Mouse (Mus musculus) MEL (cell line): ENCODE results near the gene Bcl11b. TPM values are rescaled to one million over a fixed set of nuclear protein-coding genes. Genes with fewer than 3 reads are reported as not detected.

Experiments
- DNase-seq: peaks from one replicate; pipeline ENCODE4 v3.0.0; 2011; ENCODE audit warnings: low read depth, low spot score
- H3K27ac ChIP-seq: 2 replicates; pipeline ENCODE4 v1.5.1; 2012; ENCODE audit warnings: low read depth, mild to moderate bottlenecking, control low read depth, low read length, moderate library complexity; ENCODE audit not compliant: control insufficient read depth
- H3K27me3 ChIP-seq, 2 experiments: fragments of 150-350 bp in 1 of 2; sonication (generic) in 1 of 2; 2 replicates each; pipeline ENCODE4 v1.6.1; 2012; ENCODE audit warnings: low read length in 2 of 2, mild to moderate bottlenecking in 2 of 2, improper control_type of control experiment in 1 of 2, moderate library complexity in 1 of 2; ENCODE audit not compliant: insufficient read depth in 2 of 2, control insufficient read depth in 1 of 2
- H3K36me3 ChIP-seq, 2 experiments: 2 replicates each; pipeline ENCODE4 v1.6.1; 2012 to 2014; ENCODE audit warnings: low read length in 2 of 2, improper control_type of control experiment in 1 of 2, inconsistent platforms in 1 of 2, mild to moderate bottlenecking in 1 of 2; ENCODE audit not compliant: insufficient read depth in 2 of 2, control insufficient read depth in 1 of 2
- H3K4me1 ChIP-seq, 2 experiments: fragments of 150-350 bp in 1 of 2; sonication (generic) in 1 of 2; 2 replicates each; pipeline ENCODE4 v1.6.1; 2012; ENCODE audit warnings: low read length in 2 of 2, improper control_type of control experiment in 1 of 2, mild to moderate bottlenecking in 1 of 2; ENCODE audit not compliant: insufficient read depth in 2 of 2, control insufficient read depth in 1 of 2
- H3K4me3 ChIP-seq, 2 experiments: fragments of 150-350 bp in 1 of 2; sonication (generic) in 1 of 2; 2 replicates each; pipeline ENCODE4 v1.5.1; 2012; ENCODE audit warnings: low read depth in 2 of 2, low read length in 2 of 2, mild to moderate bottlenecking in 2 of 2, moderate library complexity in 2 of 2, control low read depth in 1 of 2, improper control_type of control experiment in 1 of 2; ENCODE audit not compliant: control insufficient read depth in 1 of 2, insufficient read depth in 1 of 2
- H3K79me2 ChIP-seq: 2 replicates; pipeline ENCODE4 v1.6.1; 2012; ENCODE audit warnings: mild to moderate bottlenecking, low read length, moderate library complexity; ENCODE audit not compliant: control insufficient read depth, poor library complexity, insufficient read depth
- H3K9ac ChIP-seq: 2 replicates; pipeline ENCODE4 v1.6.1; 2012; ENCODE audit warnings: low read depth, mild to moderate bottlenecking, control low read depth, low read length, moderate library complexity; ENCODE audit not compliant: control insufficient read depth, poor library complexity, severe bottlenecking
- H3K9me3 ChIP-seq: fragments of 150-350 bp; sonication (generic); replicated peaks from 2 replicates; pipeline ENCODE4 v1.6.1; 2012; ENCODE audit warnings: mild to moderate bottlenecking, low read length, improper control_type of control experiment, moderate library complexity; ENCODE audit not compliant: insufficient read depth
- CHD1 ChIP-seq: IDR thresholded peaks from 2 replicates; pipeline ENCODE4 v1.6.1; 2012; ENCODE audit warnings: low read depth, mild to moderate bottlenecking, inconsistent platforms, low read length, improper control_type of control experiment
- CHD2 ChIP-seq: IDR thresholded peaks from 2 replicates; pipeline ENCODE4 v1.6.1; 2011; ENCODE audit warnings: low read length, improper control_type of control experiment
- E2F4 ChIP-seq: IDR thresholded peaks from 2 replicates; pipeline ENCODE4 v1.6.1; 2011; ENCODE audit warnings: low read depth, low read length, improper control_type of control experiment, borderline replicate concordance
- ELF1 ChIP-seq: IDR thresholded peaks from 2 replicates; pipeline ENCODE4 v1.6.1; 2014; ENCODE audit warnings: low read depth, mild to moderate bottlenecking, inconsistent platforms, low read length, improper control_type of control experiment, moderate library complexity
- GABPA ChIP-seq: IDR thresholded peaks from 2 replicates; pipeline ENCODE4 v1.6.1; 2012; ENCODE audit warnings: low read depth, mild to moderate bottlenecking, inconsistent platforms, low read length, improper control_type of control experiment, moderate library complexity
- KAT2A ChIP-seq: conservative IDR thresholded peaks from 2 replicates; pipeline ENCODE4 v1.6.1; 2012; ENCODE audit warnings: low read depth, low read length, improper control_type of control experiment, inconsistent platforms
- MAFK ChIP-seq: IDR thresholded peaks from 2 replicates; pipeline ENCODE4 v1.6.1; 2011; ENCODE audit warnings: low read depth, mild to moderate bottlenecking, low read length, improper control_type of control experiment, borderline replicate concordance
- MAZ ChIP-seq: IDR thresholded peaks from 2 replicates; pipeline ENCODE4 v1.6.1; 2012; ENCODE audit warnings: low read depth, mild to moderate bottlenecking, inconsistent platforms, low read length, improper control_type of control experiment
- MXI1 ChIP-seq: IDR thresholded peaks from 2 replicates; pipeline ENCODE4 v1.6.1; 2011; ENCODE audit warnings: mild to moderate bottlenecking, low read depth, low read length, improper control_type of control experiment
- MYB ChIP-seq: IDR thresholded peaks from 2 replicates; pipeline ENCODE4 v1.6.1; 2011; ENCODE audit warnings: mild to moderate bottlenecking, low read depth, low read length, improper control_type of control experiment
- NELFE ChIP-seq: IDR thresholded peaks from 2 replicates; pipeline ENCODE4 v1.6.1; 2011; ENCODE audit warnings: low read depth, low read length, improper control_type of control experiment
- POLR2A ChIP-seq, 2 experiments: IDR thresholded peaks; 2 replicates each; pipeline ENCODE4 v1.6.1; 2011 to 2012; ENCODE audit warnings: low read length in 2 of 2, mild to moderate bottlenecking in 2 of 2, control low read depth in 1 of 2, improper control_type of control experiment in 1 of 2, low read depth in 1 of 2, moderate library complexity in 1 of 2; ENCODE audit not compliant: control insufficient read depth in 1 of 2, insufficient read depth in 1 of 2, poor library complexity in 1 of 2
- POLR2AphosphoS5 ChIP-seq: IDR thresholded peaks from 2 replicates; pipeline ENCODE4 v1.6.1; 2012; ENCODE audit warnings: low read depth, borderline replicate concordance, mild to moderate bottlenecking, inconsistent platforms, low read length, moderate library complexity, mixed read lengths
- RAD21 ChIP-seq: IDR thresholded peaks from 2 replicates; pipeline ENCODE4 v1.6.1; 2011; ENCODE audit warnings: mild to moderate bottlenecking, low read depth, low read length, improper control_type of control experiment
- RCOR1 ChIP-seq: IDR thresholded peaks from 2 replicates; pipeline ENCODE4 v1.6.1; 2012; ENCODE audit warnings: low read depth, mild to moderate bottlenecking, inconsistent platforms, low read length, improper control_type of control experiment
- TAL1 ChIP-seq: IDR thresholded peaks from 2 replicates; pipeline ENCODE4 v1.6.1; 2012; ENCODE audit warnings: mild to moderate bottlenecking, inconsistent platforms, low read length, moderate library complexity, mixed read lengths
- TBP ChIP-seq: IDR thresholded peaks from 2 replicates; pipeline ENCODE4 v1.8.0; 2011; ENCODE audit warnings: low read depth, low read length, improper control_type of control experiment
- TCF12 ChIP-seq: IDR thresholded peaks from 2 replicates; pipeline ENCODE4 v1.6.1; 2014; ENCODE audit warnings: low read depth, mild to moderate bottlenecking, inconsistent platforms, low read length, improper control_type of control experiment, moderate library complexity
- UBTF ChIP-seq: IDR thresholded peaks from 2 replicates; pipeline ENCODE4 v1.6.1; 2012; ENCODE audit warnings: low read depth, mild to moderate bottlenecking, inconsistent platforms, low read length, improper control_type of control experiment, moderate library complexity, borderline replicate concordance; ENCODE audit not compliant: insufficient read depth
- USF1 ChIP-seq: IDR thresholded peaks from 2 replicates; pipeline ENCODE4 v1.6.1; 2014; ENCODE audit warnings: low read depth, mild to moderate bottlenecking, inconsistent platforms, low read length, improper control_type of control experiment, moderate library complexity
- USF2 ChIP-seq, 2 experiments: IDR thresholded peaks; 2 replicates each; pipeline ENCODE4 v1.6.1; 2011 to 2012; ENCODE audit warnings: improper control_type of control experiment in 2 of 2, low read length in 2 of 2, borderline replicate concordance in 1 of 2, inconsistent platforms in 1 of 2, low read depth in 1 of 2, mild to moderate bottlenecking in 1 of 2; ENCODE audit not compliant: insufficient read depth in 1 of 2
- ZC3H11A ChIP-seq: IDR thresholded peaks from 2 replicates; pipeline ENCODE4 v1.6.1; 2012; ENCODE audit warnings: low read depth, mild to moderate bottlenecking, inconsistent platforms, low read length, improper control_type of control experiment
- ZKSCAN1 ChIP-seq: IDR thresholded peaks from 2 replicates; pipeline ENCODE4 v1.6.1; 2012; ENCODE audit warnings: low read depth, mild to moderate bottlenecking, inconsistent platforms, low read length, improper control_type of control experiment, moderate library complexity
- ZMIZ1 ChIP-seq: IDR thresholded peaks from 2 replicates; pipeline ENCODE4 v1.6.1; 2012; ENCODE audit warnings: low read depth, mild to moderate bottlenecking, inconsistent platforms, low read length, improper control_type of control experiment, moderate library complexity
- polyA plus RNA-seq, 2 experiments: library from polyadenylated mRNA; stranded (reverse) in 1 of 2; unstranded in 1 of 2; fragments of >175 nt in 1 of 2; fragments of >200 nt in 1 of 2; gene quantifications; 2 replicates each; pipeline versions ENCODE4 v1.2.1 to v1.2.4; 2012; ENCODE audit warnings: low replicate concordance in 2 of 2, low read depth in 1 of 2; ENCODE audit not compliant: insufficient read length in 2 of 2, insufficient read depth in 1 of 2, missing spikeins in 1 of 2
- total RNA-seq: library from RNA; depleted of rRNA; stranded (reverse); fragments of 300-350 nt; gene quantifications from 2 replicates; pipeline ENCODE4 v1.2.3, GENCODE M21; 2012

Gene Bcl11b
- total and polyA plus RNA-seq, 3 experiments: not detected

GRCm38 (mm10) chr12:108000715-108001080 is 2.7 kb downstream of the Bcl11b start:
- Histone ChIP-seq H3K27me3 (no peaks in the 10 kb centered on the region), H3K9ac (no peak overlapping the region), H3K9me3 (no peaks in the 10 kb centered on the region), H3K36me3 (no peaks in the 10 kb centered on the region), H3K27ac (no peak overlapping the region), H3K79me2 (no peaks in the 10 kb centered on the region), H3K4me1 (no peaks in the 10 kb centered on the region), H3K4me3 (no peak overlapping the region)
- DNase-seq: no peak
- TF ChIP-seq ZKSCAN1 (no peak), POLR2A (IDR thresholded peaks at IDR 0.05; ENCODE audit: control insufficient read depth in 1 of 2, insufficient read depth in 1 of 2, low read depth in 1 of 2, low read length in 2 of 2, poor library complexity in 1 of 2) (no peak), USF2 (IDR thresholded peaks at IDR 0.05; ENCODE audit: borderline replicate concordance in 1 of 2, insufficient read depth in 1 of 2, low read depth in 1 of 2, low read length in 2 of 2) (no peak), MXI1 (no peak), MAZ (no peak), TBP (no peak), KAT2A (no peak), TAL1 (no peak), NELFE (no peak), CHD1 (no peak)

- no peaks in the 10 kb centered on the region for H3K36me3 ChIP-seq
- no peaks in the 10 kb centered on the region for H3K9me3 ChIP-seq
- no peaks in the 10 kb centered on the region for H3K79me2 ChIP-seq
- DNase-seq: no peak
- no peak overlapping the region for H3K9ac ChIP-seq
- no peak overlapping the region for H3K4me3 ChIP-seq
- H3K4me1 ChIP-seq: no peaks in the 10 kb centered on the region
- H3K27ac ChIP-seq: no peak overlapping the region
- no peaks in the 10 kb centered on the region for H3K27me3 ChIP-seq
- TF ChIP-seq UBTF: no peak
- TF ChIP-seq RAD21: no peak
- TF ChIP-seq CHD2: no peak
- no peak for TF ChIP-seq POLR2AphosphoS5
- no peak for TF ChIP-seq ZMIZ1
- no peak for TF ChIP-seq E2F4
- no peak for TF ChIP-seq RCOR1
- TF ChIP-seq USF1: no peak
- TF ChIP-seq KAT2A: no peak
- no peak for TF ChIP-seq MAFK
- no peak for TF ChIP-seq MYB
- no peak for TF ChIP-seq GABPA
- no peak for TF ChIP-seq TBP
- no peak for TF ChIP-seq TCF12
- TF ChIP-seq CHD1: no peak
- TF ChIP-seq ZC3H11A: no peak
- no peak for TF ChIP-seq ELF1
Measured at GRCm38 (mm10) chr12:107999751-108000714, 3.4 kb downstream of the Bcl11b start.
